Mouse (Mus musculus): Measurements from ENCODE around the gene Apobec2.

The Apobec2 gene

DNA sequence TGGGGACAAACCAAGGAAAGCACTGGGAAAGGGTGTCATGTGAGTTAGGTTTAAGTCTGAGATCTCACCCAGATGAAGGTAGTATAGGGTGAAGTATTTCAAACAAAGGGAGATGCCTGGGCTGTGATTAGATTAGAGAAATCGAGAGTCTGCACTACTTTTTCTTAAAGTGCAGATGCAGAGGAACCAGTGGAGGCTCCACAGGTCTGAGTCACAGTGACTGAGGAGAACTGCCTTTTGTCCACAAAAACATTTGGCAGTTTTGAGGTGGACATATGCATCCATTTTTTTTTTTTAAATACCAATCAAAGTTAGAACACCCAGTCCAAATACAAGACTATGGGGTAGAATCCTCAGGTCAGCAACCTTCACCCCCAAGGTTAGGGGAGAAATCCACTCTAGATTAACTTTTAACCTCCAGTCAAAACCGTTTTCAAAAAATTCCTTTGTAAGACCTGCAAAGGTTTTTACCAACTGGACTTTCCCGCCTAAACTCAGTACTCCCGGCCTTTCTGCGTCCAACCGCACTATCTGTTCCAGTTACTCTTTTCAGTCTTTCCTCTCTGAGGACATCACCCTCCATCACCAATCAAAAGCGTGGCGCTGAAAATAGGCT lies 24.7 kb downstream of the Apobec2 start:
- no peak for DNase-seq

DNA sequence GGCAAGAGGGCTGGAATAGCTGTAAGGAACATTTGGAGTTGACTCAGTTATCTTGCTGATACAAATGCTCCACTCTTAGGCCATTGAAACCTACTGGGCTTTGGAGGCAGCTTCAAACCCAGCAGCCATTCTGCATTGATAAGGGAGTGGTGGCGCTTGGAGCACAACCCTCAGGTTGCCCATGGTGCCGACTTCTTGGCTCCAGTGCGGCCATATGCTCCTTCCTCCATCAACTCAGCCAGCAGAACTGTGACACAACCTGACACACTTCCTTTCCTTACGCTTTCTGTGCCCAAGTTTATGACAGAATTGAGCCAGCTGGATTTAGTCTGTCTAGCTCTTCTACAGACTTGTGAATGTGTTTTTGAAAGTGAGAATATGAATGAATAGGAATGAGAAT lies 25.6 kb downstream of the Apobec2 start:
- DNase-seq, result no peak

DNA sequence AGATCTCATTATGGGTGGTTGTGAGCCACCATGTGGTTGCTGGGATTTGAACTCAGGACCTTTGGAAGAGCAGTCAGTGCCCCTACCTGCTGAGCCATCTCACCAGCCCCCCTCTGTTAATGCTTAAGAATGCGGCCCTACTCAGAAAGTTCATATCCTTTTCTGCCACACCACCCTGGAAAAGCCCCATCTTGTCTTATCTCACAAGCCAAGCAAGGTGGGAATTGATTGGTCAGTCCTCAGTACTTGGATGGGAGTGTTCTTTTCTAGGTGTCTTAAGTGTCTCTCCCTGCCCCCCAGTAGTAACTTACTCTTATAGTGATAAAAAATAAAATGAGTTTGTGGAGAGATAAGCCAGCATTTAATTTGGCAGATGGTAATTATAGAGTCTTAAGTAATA lies 28.0 kb downstream of the Apobec2 start:
- no peak for DNase-seq

DNA sequence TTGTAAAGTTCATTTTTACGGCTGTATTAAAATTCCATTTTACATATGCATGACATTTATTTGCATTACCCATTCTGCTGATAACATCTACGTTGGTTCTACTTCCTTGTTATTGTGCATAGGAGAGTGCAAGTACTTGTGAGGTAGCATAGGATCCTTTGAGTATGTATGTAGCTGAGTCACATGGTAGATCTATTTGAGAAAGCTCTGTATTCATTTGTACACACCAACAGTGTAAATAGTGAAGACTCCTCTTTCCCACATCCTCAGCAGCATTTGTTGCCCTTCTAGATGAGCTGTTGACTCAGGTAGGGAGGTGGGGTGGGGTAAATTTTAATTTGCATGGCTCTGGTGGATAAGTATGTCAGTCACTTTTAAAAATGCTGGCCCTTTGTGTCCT lies 28.9 kb downstream of the Apobec2 start:
- no peak for DNase-seq

DNA sequence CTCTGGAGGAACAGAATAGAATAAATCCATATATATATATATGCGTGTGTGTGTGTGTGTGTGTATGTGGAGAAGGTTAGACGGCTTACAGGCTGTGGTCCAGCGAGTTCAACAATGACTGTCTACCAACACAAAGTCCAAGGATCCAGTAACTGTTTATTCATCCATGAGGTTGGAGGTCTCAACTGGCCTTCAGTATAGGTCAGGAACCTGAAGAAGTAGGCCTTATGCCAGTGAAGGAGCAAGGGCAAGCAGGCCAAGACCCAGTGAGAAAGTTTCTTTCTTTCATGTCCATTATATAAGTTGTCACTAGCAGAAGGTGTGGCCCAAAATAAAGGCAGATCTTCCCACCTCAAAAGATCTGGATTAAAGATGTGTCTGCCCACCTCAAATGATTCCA lies 30.0 kb downstream of the Apobec2 start:
- DNase-seq, result no peak

DNA sequence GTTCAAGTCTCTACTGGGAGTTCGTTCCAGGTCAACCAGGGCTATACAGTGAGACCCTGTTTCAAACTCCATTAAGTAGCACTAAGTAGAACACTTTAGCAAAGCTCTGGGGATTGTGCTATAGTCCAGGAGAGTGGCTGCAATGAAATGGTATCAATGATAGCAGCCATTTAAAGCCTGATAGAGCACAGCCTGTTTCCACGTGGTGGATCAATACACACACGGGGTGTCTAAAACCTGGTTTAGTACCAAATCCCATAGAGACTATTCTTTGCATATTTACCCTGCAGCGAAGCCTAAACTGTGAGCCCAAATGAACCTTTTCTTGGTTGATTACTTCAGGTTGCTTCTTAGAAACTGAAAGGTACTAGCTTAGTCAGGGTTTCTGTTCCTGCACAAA lies 31.0 kb downstream of the Apobec2 start:
- DNase-seq, result no peak

DNA sequence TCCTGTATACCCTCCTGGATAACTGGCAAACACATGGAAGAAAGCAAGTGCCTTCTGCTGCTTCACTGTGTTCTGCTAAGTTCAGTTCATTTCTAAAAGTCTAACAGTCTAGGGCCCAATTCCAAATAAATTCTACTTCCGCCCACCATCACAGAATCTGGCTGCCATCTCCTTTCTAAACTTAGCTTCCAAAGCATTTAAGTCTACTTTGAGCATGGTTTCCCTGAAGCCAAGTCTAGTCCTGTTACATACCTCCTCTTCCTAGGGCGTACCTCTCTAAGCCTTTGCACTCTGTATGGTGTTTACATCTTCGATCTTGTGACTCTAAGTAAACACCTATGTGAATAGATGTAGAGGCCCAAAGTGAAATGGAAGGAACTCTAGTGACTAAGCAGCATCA lies 40.1 kb downstream of the Apobec2 start:
- no peak for DNase-seq

DNA sequence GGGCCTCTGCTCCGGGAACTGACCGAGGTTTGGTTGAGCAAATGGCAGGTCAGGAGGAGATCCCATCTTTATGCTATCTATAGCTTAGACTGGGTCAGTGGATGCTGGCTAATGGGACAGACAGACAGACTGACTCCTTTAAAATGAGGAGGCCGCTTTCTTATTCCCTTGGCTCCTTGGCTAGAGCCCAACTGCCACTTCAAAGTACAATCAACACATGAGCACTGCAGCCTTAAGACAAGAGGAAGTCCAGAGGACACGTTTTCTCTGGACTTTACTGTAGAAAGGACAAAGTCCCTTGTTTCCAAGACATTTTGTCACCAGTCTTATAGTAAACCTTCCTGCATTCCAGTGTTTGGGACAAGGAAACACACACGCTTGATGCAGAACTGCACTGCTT lies 41.3 kb downstream of the Apobec2 start:
- DNase-seq, result no peak

DNA sequence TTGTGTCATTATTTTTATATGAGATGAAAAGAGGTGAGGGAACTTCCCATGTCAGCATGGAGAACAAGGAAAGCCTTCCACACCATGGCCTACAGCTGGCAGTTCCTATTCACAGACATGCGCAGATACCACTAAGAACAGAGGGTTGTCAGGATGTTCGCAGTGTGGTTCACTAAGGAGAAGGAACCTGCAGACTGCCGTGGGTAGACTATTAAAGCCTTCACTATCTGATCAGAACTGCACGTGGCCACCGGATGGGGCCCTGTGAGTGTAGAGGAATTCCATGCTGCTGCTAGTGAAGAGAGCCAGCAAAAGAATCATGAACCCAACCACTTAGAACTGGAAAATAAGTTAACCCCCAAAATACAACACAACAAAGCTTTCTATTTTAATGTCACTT lies 43.3 kb downstream of the Apobec2 start:
- no peak for DNase-seq

DNA sequence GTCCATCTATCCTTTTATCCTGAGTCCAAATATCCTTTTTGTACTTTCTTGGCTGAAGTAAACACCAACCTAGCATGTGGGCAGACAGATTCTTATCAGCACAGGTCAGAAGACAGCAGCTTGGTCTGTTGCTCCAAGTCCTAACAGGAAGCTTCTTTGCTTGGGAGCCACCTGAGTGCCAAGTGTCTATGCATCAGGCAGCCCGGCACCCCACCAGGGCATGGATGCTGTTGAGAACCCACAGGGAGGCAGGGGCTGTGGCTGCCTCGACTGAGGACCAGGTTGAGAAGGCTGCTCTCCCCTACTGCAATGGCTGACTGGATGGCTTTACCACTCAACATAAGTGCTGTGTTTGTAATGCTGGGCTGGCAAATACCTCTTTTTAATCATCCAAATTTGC lies 44.1 kb downstream of the Apobec2 start:
- no peak for DNase-seq

DNA sequence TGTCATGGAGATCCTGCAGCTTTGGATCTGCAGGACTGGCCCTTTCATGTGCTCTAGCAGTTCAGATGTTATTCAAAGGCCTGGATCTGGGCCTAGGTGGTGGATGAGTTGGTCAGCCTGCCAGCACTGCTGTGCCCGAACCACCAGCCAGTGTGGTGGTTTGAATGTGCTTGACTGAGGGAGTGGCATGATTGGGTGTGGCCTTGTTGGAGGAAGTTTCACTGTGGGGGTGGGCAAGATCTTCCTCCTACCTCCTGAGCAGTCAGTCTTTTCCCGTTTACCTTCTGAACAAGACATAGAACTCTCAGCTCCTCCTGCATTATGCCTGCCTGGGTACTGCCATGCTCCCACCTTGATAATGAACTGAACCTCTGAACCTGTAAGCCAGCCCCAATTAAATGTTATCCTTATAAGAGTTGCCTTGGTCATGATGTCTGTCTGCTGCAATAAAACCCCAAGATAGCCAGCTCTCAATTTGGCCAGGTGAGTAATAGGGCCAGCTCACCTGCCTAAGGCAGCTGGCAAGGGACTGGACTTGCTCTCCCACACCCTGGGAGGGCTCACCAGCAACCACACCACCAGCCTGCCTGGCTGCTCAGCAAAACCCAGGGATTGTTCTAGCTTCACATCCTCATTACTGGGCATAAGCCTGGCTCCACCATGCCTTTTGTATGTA lies 46.8 kb downstream of the Apobec2 start:
- no peak for DNase-seq

DNA sequence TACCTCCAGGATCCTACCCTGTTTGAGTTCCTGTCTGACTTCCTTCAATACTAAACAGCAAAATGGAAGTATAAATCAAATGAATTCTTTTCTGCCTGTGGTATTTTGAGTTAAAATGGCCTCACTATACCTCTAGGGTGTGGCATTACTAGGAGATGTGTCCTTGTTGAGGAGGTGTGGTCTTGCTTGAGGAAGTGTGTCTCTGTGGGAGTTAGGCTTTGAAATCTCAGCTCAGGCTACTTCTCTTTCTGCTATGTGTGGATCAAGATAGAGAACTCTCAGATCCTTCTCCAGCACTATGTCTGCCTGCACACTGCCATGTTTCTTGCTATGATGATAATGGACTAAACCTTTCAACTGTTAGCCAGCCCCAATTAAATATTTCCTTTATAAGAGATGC lies 53.7 kb downstream of the Apobec2 start:
- no peak for DNase-seq

DNA sequence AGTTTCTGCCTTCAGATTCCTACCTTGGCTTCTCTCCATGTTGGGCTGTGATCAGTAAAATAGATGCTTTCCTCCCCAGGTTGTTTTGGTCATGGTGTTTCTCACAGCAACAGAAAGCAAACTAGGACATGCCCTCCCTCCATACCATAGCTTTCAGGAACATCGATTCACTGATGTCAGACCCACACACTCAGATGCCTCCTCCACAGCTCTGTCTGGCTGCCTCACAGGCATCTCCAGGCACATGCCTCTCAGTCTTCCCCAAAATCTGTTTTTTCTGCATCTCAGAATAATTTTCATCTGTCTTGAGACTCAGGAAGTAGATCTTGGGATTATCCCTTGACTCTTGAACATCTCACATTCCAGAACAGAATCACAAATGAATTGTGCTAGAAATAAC lies 56.6 kb downstream of the Apobec2 start:
- no peak for DNase-seq

DNA sequence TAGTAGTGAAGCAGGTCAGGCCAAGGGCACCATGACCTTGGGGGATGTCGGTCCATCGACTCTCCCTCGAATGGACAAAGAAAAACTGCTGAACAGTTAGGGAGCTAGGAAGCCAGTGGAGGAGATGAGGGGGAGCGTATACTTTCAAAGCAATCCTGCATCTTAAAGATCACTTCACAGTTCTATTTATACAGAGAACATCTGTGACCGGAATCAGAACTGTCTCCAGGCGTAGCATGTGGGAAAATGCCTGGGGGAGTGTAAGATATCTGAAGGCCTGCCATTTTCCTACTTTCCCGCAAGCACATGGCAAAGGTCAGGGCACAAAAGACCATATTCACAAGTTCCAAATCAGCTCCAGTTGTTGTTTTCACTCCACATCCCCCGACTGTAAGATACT lies 59.7 kb downstream of the Apobec2 start:
- no peak for DNase-seq

DNA sequence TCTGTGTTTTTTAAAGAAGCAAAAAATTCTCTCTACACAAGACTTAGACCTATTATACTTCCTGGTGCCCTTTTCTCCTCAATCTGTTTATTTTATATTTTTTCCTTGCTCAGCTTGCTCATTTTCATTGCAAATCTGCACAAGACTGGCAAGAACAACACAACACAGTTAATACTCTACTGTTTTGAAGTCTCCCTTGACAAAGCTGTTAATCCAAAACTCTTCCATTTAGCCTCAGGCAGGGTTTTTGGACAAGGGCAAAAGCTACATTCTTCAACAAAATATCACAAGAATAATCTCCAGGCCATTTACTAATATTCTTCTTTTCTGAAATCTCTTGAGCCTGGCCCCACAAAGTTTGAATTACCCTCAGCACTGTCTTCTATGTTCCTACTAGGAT lies 61.1 kb downstream of the Apobec2 start:
- no peak for DNase-seq
